Mouse (Mus musculus) forebrain, embryonic 12.5 days (tissue): ENCODE measurements at regions not wholly inside any gene's neighbourhood (a gene's known extent, or its start where the extent isn't known, plus 50 kb on each side); places are given as distances from the start of the nearest gene placed in this dataset.

Source experiments
- ATAC-seq: fragments of 200-750 bp; cut with Nextera tagmentation; 2 replicates; pipeline ENCODE4 v1.8.0; 2017; ENCODE audit warnings: moderate TSS enrichment; ENCODE audit not compliant: low FRiP score
- H3K27ac ChIP-seq: fragments of 300-500 bp; sonication (generic); 2 replicates; pipeline ENCODE4 v1.5.1; 2016; ENCODE audit warnings: mild to moderate bottlenecking
- H3K27me3 ChIP-seq: fragments of 300-500 bp; sonication (generic); 2 replicates; pipeline ENCODE4 v1.6.1; 2016; ENCODE audit warnings: mild to moderate bottlenecking
- H3K36me3 ChIP-seq: fragments of 300-500 bp; sonication (generic); replicated peaks from 2 replicates; pipeline ENCODE4 v1.6.1; 2016; ENCODE audit warnings: mild to moderate bottlenecking
- H3K4me1 ChIP-seq: fragments of 300-500 bp; sonication (generic); 2 replicates; pipeline ENCODE4 v1.6.1; 2016
- H3K4me2 ChIP-seq: fragments of 300-500 bp; sonication (generic); 2 replicates; pipeline ENCODE4 v1.6.1; 2016; ENCODE audit warnings: mild to moderate bottlenecking, moderate library complexity
- H3K4me3 ChIP-seq: fragments of 300-500 bp; sonication (generic); replicated peaks from 2 replicates; pipeline ENCODE4 v1.5.1; 2016; ENCODE audit warnings: mild to moderate bottlenecking
- H3K9ac ChIP-seq: fragments of 300-500 bp; sonication (generic); 2 replicates; pipeline ENCODE4 v1.6.1; 2016; ENCODE audit warnings: mild to moderate bottlenecking
- H3K9me3 ChIP-seq: fragments of 300-500 bp; sonication (generic); 2 replicates; pipeline ENCODE4 v1.6.1; 2016
- WGBS: fragments of 180-500 bp; shearing (Covaris S2); methylation state at CpG from one replicate; pipeline ENCODE4 v1.1.7; 2016; 5-methylcytosine and 5-hydroxymethylcytosine counted together

- Histone ChIP-seq H3K27me3 (no peaks in the 10 kb centered on the region), H3K4me1 (no peaks in the 10 kb centered on the region), H3K9me3 (no peaks in the 10 kb centered on the region), H3K4me3 (no peak overlapping the region), H3K9ac (no peak overlapping the region), H3K27ac (no peak overlapping the region), H3K36me3 (no peaks in the 10 kb centered on the region), H3K4me2 (no peak overlapping the region)
- 89% methylated on average over 1 of the region's 1 CpGs for WGBS
- ATAC-seq, result no peak
Observed at GRCm38 (mm10) chr7:136285606-136286005, 569.4 kb upstream of the Mki67 start.

- no peaks in the 10 kb centered on the region for H3K9me3 ChIP-seq
- 72% methylated on average over 6 of the region's 6 CpGs for whole genome bisulfite sequencing
- H3K4me1 ChIP-seq, result no peaks in the 10 kb centered on the region
- no peak overlapping the region for H3K9ac ChIP-seq
- 0 out of 2 replicates have a peak, but pooled peaks cover 3% of the 10 kb centered on the region for H3K27me3 ChIP-seq
- no peak overlapping the region for H3K4me2 ChIP-seq
- no peak overlapping the region for H3K27ac ChIP-seq
- H3K36me3 ChIP-seq, result no peaks in the 10 kb centered on the region
- H3K4me3 ChIP-seq, result no peak overlapping the region
- no peak for ATAC-seq
Observed at GRCm38 (mm10) chr7:136293536-136294145, 577.5 kb upstream of the Mki67 start.

GRCm38 (mm10) chr7:136294445-136294844 lies 578.3 kb upstream of the Mki67 start:
- no peak overlapping the region for H3K4me2 ChIP-seq
- no peak overlapping the region for H3K9ac ChIP-seq
- no peak overlapping the region for H3K27ac ChIP-seq
- no peaks in the 10 kb centered on the region for H3K4me1 ChIP-seq
- 42% methylated on average over 4 of the region's 4 CpGs for WGBS
- H3K9me3 ChIP-seq, result no peaks in the 10 kb centered on the region
- H3K4me3 ChIP-seq, result no peak overlapping the region
- no peak for ATAC-seq
- 0 out of 2 replicates have a peak, but pooled peaks cover 3% of the 10 kb centered on the region for H3K27me3 ChIP-seq
- H3K36me3 ChIP-seq, result no peaks in the 10 kb centered on the region

GRCm38 (mm10) chr7:136297901-136298513 lies 581.8 kb upstream of the Mki67 start:
- Histone ChIP-seq H3K9ac (no peak overlapping the region), H3K4me3 (no peak overlapping the region), H3K27me3 (no peaks in the 10 kb centered on the region), H3K4me1 (no peaks in the 10 kb centered on the region), H3K27ac (no peak overlapping the region), H3K4me2 (no peak overlapping the region), H3K9me3 (no peaks in the 10 kb centered on the region), H3K36me3 (no peaks in the 10 kb centered on the region)
- WGBS, result 85% methylated on average over 2 of the region's 2 CpGs
- ATAC-seq, result no peak

- no peaks in the 10 kb centered on the region for H3K9me3 ChIP-seq
- no peaks in the 10 kb centered on the region for H3K27me3 ChIP-seq
- no peaks in the 10 kb centered on the region for H3K36me3 ChIP-seq
- 69% methylated on average over 4 of the region's 4 CpGs for WGBS
- H3K27ac ChIP-seq, result no peak overlapping the region
- ATAC-seq, result no peak
- no peak overlapping the region for H3K4me2 ChIP-seq
- no peak overlapping the region for H3K4me3 ChIP-seq
- H3K9ac ChIP-seq, result no peak overlapping the region
- 0 out of 2 replicates have a peak, but pooled peaks cover 3% of the 10 kb centered on the region for H3K4me1 ChIP-seq
Observed at GRCm38 (mm10) chr7:136306137-136306536, 588.3 kb upstream of the Mgmt start.

- Histone ChIP-seq H3K36me3 (no peaks in the 10 kb centered on the region), H3K9me3 (no peaks in the 10 kb centered on the region), H3K27ac (no peak overlapping the region), H3K4me3 (no peak overlapping the region), H3K27me3 (no peaks in the 10 kb centered on the region), H3K4me1 (0 out of 2 replicates have a peak, but pooled peaks cover 3% of the 10 kb centered on the region), H3K9ac (no peak overlapping the region), H3K4me2 (no peak overlapping the region)
- no peak for ATAC-seq
Observed at GRCm38 (mm10) chr7:136308765-136309164, 585.6 kb upstream of the Mgmt start.

- no peaks in the 10 kb centered on the region for H3K9me3 ChIP-seq
- H3K4me3 ChIP-seq, result no peak overlapping the region
- no peaks in the 10 kb centered on the region; the same call in 1 of the 2 replicates for H3K4me1 ChIP-seq
- ATAC-seq, result no peak
- no peak overlapping the region for H3K27ac ChIP-seq
- no peaks in the 10 kb centered on the region for H3K36me3 ChIP-seq
- no peak overlapping the region for H3K4me2 ChIP-seq
- WGBS, result 90% methylated on average over 4 of the region's 4 CpGs
- 0 out of 2 replicates have a peak, but pooled peaks cover 5% of the 10 kb centered on the region for H3K27me3 ChIP-seq
- no peak overlapping the region for H3K9ac ChIP-seq
Observed at GRCm38 (mm10) chr7:136327281-136327680, 567.1 kb upstream of the Mgmt start.

- Histone ChIP-seq H3K9me3 (no peaks in the 10 kb centered on the region), H3K4me1 (no peaks in the 10 kb centered on the region; the same call in 1 of the 2 replicates), H3K36me3 (no peaks in the 10 kb centered on the region), H3K9ac (no peak overlapping the region), H3K27me3 (0 out of 2 replicates have a peak, but pooled peaks cover 5% of the 10 kb centered on the region), H3K27ac (no peak overlapping the region), H3K4me2 (no peak overlapping the region), H3K4me3 (no peak overlapping the region)
- no peak for ATAC-seq
- 49% methylated on average over 1 of the region's 1 CpGs for WGBS
Observed at GRCm38 (mm10) chr7:136330431-136330830, 564.0 kb upstream of the Mgmt start.

- no peaks in the 10 kb centered on the region for H3K9me3 ChIP-seq
- 0 out of 2 replicates have a peak, but pooled peaks cover 5% of the 10 kb centered on the region for H3K27me3 ChIP-seq
- H3K4me1 ChIP-seq, result no peaks in the 10 kb centered on the region; the same call in 1 of the 2 replicates
- no peaks in the 10 kb centered on the region for H3K36me3 ChIP-seq
- no peak overlapping the region for H3K4me3 ChIP-seq
- no peak overlapping the region for H3K4me2 ChIP-seq
- no peak overlapping the region for H3K27ac ChIP-seq
- ATAC-seq, result no peak
- WGBS, result 47% methylated on average over 4 of the region's 4 CpGs
- no peak overlapping the region for H3K9ac ChIP-seq
Observed at GRCm38 (mm10) chr7:136332805-136333204, 561.6 kb upstream of the Mgmt start.

- ATAC-seq, result no peak
- H3K4me3 ChIP-seq, result no peak overlapping the region
- peaks cover 31% of the 10 kb centered on the region for H3K4me1 ChIP-seq
- H3K9ac ChIP-seq, result no peak overlapping the region
- H3K27me3 ChIP-seq, result peaks cover 35% of the 10 kb centered on the region
- H3K4me2 ChIP-seq, result no peak overlapping the region
- 60% methylated on average over 16 of the region's 16 CpGs for WGBS
- H3K9me3 ChIP-seq, result no peaks in the 10 kb centered on the region
- H3K36me3 ChIP-seq, result no peaks in the 10 kb centered on the region
- H3K27ac ChIP-seq, result no peak overlapping the region
Observed at GRCm38 (mm10) chr7:136341599-136342210, 552.7 kb upstream of the Mgmt start.

GRCm38 (mm10) chr7:136342211-136342799 lies 552.1 kb upstream of the Mgmt start:
- no peak for ATAC-seq
- H3K4me2 ChIP-seq, result no peak overlapping the region
- no peaks in the 10 kb centered on the region for H3K9me3 ChIP-seq
- no peaks in the 10 kb centered on the region for H3K36me3 ChIP-seq
- peaks cover 35% of the 10 kb centered on the region for H3K27me3 ChIP-seq
- H3K4me1 ChIP-seq, result peaks cover 31% of the 10 kb centered on the region
- H3K27ac ChIP-seq, result no peak overlapping the region
- 25% methylated on average over 10 of the region's 10 CpGs for WGBS
- H3K9ac ChIP-seq, result no peak overlapping the region
- no peak overlapping the region for H3K4me3 ChIP-seq

GRCm38 (mm10) chr7:136342822-136343221 lies 551.6 kb upstream of the Mgmt start:
- Histone ChIP-seq H3K9ac (no peak overlapping the region), H3K27me3 (peaks cover 35% of the 10 kb centered on the region), H3K27ac (no peak overlapping the region), H3K4me2 (no peak overlapping the region), H3K9me3 (no peaks in the 10 kb centered on the region), H3K4me1 (peaks cover 31% of the 10 kb centered on the region), H3K36me3 (no peaks in the 10 kb centered on the region), H3K4me3 (no peak overlapping the region)
- WGBS, result 3% methylated on average over 8 of the region's 8 CpGs
- ATAC-seq, result 0 out of 2 replicates have a peak, but pooled peaks have one; percentile 55
